Mouse (Mus musculus): ENCODE data around the gene Gm20721. TPM values are rescaled to one million over a fixed set of nuclear protein-coding genes. Genes with fewer than 3 reads are reported as not detected.

The Gm20721 gene
- polyA plus RNA-seq, 1 experiment from 2014 or later, result 5.9 TPM

- DNase-seq (ENCODE audit: low spot score), result no peak
- 47% methylated on average over 34 of the region's 34 CpGs for WGBS
- no peak overlapping the region for H3K4me3 ChIP-seq (ENCODE audit: low read depth, low read length)
Observed at GRCm38 (mm10) chr2:174285921-174286470, 60.5 kb downstream of the Gm20721 start.

GRCm38 (mm10) chr2:174284807-174285457 lies 61.6 kb downstream of the Gm20721 start:
- no peak overlapping the region for H3K27ac ChIP-seq (ENCODE audit: low read depth, low read length)
- 51% methylated on average over 58 of the region's 58 CpGs for whole genome bisulfite sequencing
- DNase-seq (ENCODE audit: low spot score), result no peak
- H3K36me3 ChIP-seq (ENCODE audit: control insufficient read depth, insufficient read depth, low read length), result peaks cover 60% of the 10 kb centered on the region
- 0 out of 2 replicates have a peak, but pooled peaks have one; percentile 3 for ATAC-seq
- no peaks in the 10 kb centered on the region; the same call in 1 of the 2 replicates for H3K4me1 ChIP-seq (ENCODE audit: control insufficient read depth, insufficient read depth, low read length)
- peak overlapping the region; percentile 14 for H3K4me3 ChIP-seq (ENCODE audit: low read depth, low read length)
- H3K27me3 ChIP-seq (replicated peaks; ENCODE audit: control insufficient read depth, insufficient read depth, low read length), result peaks cover 34% of the 10 kb centered on the region
- peak overlapping the region; percentile 40 for H3K4me2 ChIP-seq (ENCODE audit: low read length)
- H3K9me3 ChIP-seq (replicated peaks; ENCODE audit: control insufficient read depth, low read length), result peaks cover 20% of the 10 kb centered on the region; the same call in 1 of the 2 replicates
- no peak overlapping the region for H3K9ac ChIP-seq (ENCODE audit: low read length)

More at GRCm38 (mm10) chr2:174285921-174286470, 60.5 kb downstream of the Gm20721 start:
- peaks cover 20% of the 10 kb centered on the region; the same call in 1 of the 2 replicates for H3K9me3 ChIP-seq (replicated peaks; ENCODE audit: control insufficient read depth, low read length)
- peaks cover 34% of the 10 kb centered on the region for H3K27me3 ChIP-seq (replicated peaks; ENCODE audit: control insufficient read depth, insufficient read depth, low read length)
- H3K36me3 ChIP-seq (ENCODE audit: control insufficient read depth, insufficient read depth, low read length), result peaks cover 53% of the 10 kb centered on the region
- ATAC-seq, result no peak
- H3K27ac ChIP-seq (ENCODE audit: low read depth, low read length), result no peak overlapping the region
- H3K4me2 ChIP-seq (ENCODE audit: low read length), result no peak overlapping the region
- no peak overlapping the region for H3K9ac ChIP-seq (ENCODE audit: low read length)
- no peaks in the 10 kb centered on the region; the same call in 1 of the 2 replicates for H3K4me1 ChIP-seq (ENCODE audit: control insufficient read depth, insufficient read depth, low read length)

GRCm38 (mm10) chr2:174284011-174284410 lies 62.5 kb downstream of the Gm20721 start, which contains the start of gene Gnas:
Gene Gnas (plus strand): TSS chr2:174284320.
- peak within 1 kb of the TSS; percentile 40 for H3K4me2 ChIP-seq (ENCODE audit: low read length)
- H3K27me3 ChIP-seq (replicated peaks; ENCODE audit: control insufficient read depth, insufficient read depth, low read length), result peaks cover 34% of the 10 kb centered on the region
- H3K4me1 ChIP-seq (ENCODE audit: control insufficient read depth, insufficient read depth, low read length), result no peaks in the 10 kb centered on the region; the same call in 1 of the 2 replicates
- WGBS, result 50% methylated on average over 19 of the region's 19 CpGs
- ATAC-seq, result peak; percentile 56; the same call in 1 of the 2 replicates
- DNase-seq (ENCODE audit: low spot score), result peak; percentile 66
- H3K36me3 ChIP-seq (ENCODE audit: control insufficient read depth, insufficient read depth, low read length), result peaks cover 68% of the 10 kb centered on the region
- H3K9me3 ChIP-seq (replicated peaks; ENCODE audit: control insufficient read depth, low read length), result peaks cover 20% of the 10 kb centered on the region; the same call in 1 of the 2 replicates
- peak within 1 kb of the TSS; percentile 14 for H3K4me3 ChIP-seq (ENCODE audit: low read depth, low read length)
- no peak within 1 kb of the TSS for H3K27ac ChIP-seq (ENCODE audit: low read depth, low read length)
- H3K9ac ChIP-seq (ENCODE audit: low read length), result no peak within 1 kb of the TSS

GRCm38 (mm10) chr2:174283341-174283740 lies 63.2 kb downstream of the Gm20721 start:
- Histone ChIP-seq H3K9me3 (replicated peaks; ENCODE audit: control insufficient read depth, low read length) (peaks cover 20% of the 10 kb centered on the region; the same call in 1 of the 2 replicates), H3K36me3 (ENCODE audit: control insufficient read depth, insufficient read depth, low read length) (peaks cover 64% of the 10 kb centered on the region), H3K27me3 (replicated peaks; ENCODE audit: control insufficient read depth, insufficient read depth, low read length) (peaks cover 34% of the 10 kb centered on the region), H3K4me3 (ENCODE audit: low read depth, low read length) (no peak overlapping the region), H3K4me2 (ENCODE audit: low read length) (peak overlapping the region; percentile 40; the same call in 1 of the 2 replicates), H3K9ac (ENCODE audit: low read length) (no peak overlapping the region), H3K4me1 (ENCODE audit: control insufficient read depth, insufficient read depth, low read length) (no peaks in the 10 kb centered on the region), H3K27ac (ENCODE audit: low read depth, low read length) (no peak overlapping the region)
- ATAC-seq (0 out of 2 replicates have a peak, but pooled peaks have one; percentile 6), DNase-seq (ENCODE audit: low spot score) (no peak)
- WGBS, result 48% methylated on average over 11 of the region's 11 CpGs

Other genes with a start within 250 kb of the Gm20721 start
- 20.3 and 20.6 TPM in 2 replicates for gene Npepl1, start 236.4 kb downstream of the Gm20721 start, polyA plus RNA-seq (2014; fragmentation: Nextera tagmentation; extraction: Ambion mirVana)
- 966 and 1,076 TPM in 2 replicates for gene Gnas, start 62.4 kb downstream of the Gm20721 start, polyA plus RNA-seq (2014; fragmentation: Nextera tagmentation; extraction: Ambion mirVana)
- 111 and 115 TPM in 2 replicates for gene Nelfcd, start 69.1 kb upstream of the Gm20721 start, polyA plus RNA-seq (2014; fragmentation: Nextera tagmentation; extraction: Ambion mirVana)
- gene Ctsz, start 92.3 kb upstream of the Gm20721 start, polyA plus RNA-seq (2014; fragmentation: Nextera tagmentation; extraction: Ambion mirVana), result 86.7 and 94.1 TPM in 2 replicates
- 0.72 and 1.1 TPM in 2 replicates for gene Tubb1, start 104.0 kb upstream of the Gm20721 start, polyA plus RNA-seq (2014; fragmentation: Nextera tagmentation; extraction: Ambion mirVana)
- gene Atp5e, start 117.4 kb upstream of the Gm20721 start, polyA plus RNA-seq (2014; fragmentation: Nextera tagmentation; extraction: Ambion mirVana), result 664 and 832 TPM in 2 replicates
- gene Prelid3b, start 126.4 kb upstream of the Gm20721 start, polyA plus RNA-seq (2014; fragmentation: Nextera tagmentation; extraction: Ambion mirVana), result 128 and 133 TPM in 2 replicates

Measured in forebrain, embryonic 14.5 days (tissue).